ENCODE assay signal across 25 mouse cellular contexts in the genomic region with DNA sequence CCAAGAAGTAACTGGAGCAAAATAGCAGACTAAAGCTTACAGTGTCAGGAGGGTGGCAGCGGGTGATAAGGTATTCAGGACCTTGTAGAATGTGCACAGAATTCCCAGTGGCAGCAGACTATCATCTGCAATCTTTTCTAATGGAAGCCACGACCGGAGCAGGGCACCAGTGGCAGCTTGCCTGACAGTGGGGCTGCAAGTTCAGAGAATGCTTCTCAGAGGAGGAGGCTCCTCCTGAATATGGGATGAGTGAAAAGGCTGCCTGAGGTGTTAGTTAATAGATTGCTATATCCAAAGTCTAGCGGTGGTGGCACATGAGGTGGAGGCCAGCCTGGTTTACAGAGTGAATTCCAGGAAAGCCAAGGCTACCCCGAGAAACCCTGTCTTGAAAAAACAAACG. TPM values are rescaled to one million over a fixed set of nuclear protein-coding genes. Genes with fewer than 3 reads are reported as not detected.
DNase-seq lines count a peak whose midpoint lies in the region; ATAC-seq lines count a peak whose summit lies in the region.
"Had no signal": no experiment of that assay in that cellular context is flagged by ENCODE, and none has a peak within 500 bp of the region (broad histone marks: within the 10 kb centered on the region; RNA-seq: fewer than 3 reads in every experiment).

No protein-coding gene starts in this region.

- no peak overlapping the region for H3K9ac ChIP-seq in hindbrain, embryonic 12.5 days
- no peak overlapping the region for H3K9ac ChIP-seq in hindbrain, embryonic 16.5 days (ENCODE audit: low read depth, low read length)
- no peak overlapping the region; the same call in 1 of the 2 replicates for H3K9ac ChIP-seq in liver, embryonic 16.5 days (ENCODE audit: low read depth, low read length)
- H3K9ac ChIP-seq: heart, embryonic 12.5 days had no signal

- ATAC-seq in hindbrain, embryonic 12.5 days (ENCODE audit: low FRiP score) = no peak
- no peak for ATAC-seq in hindbrain, embryonic 16.5 days
- ATAC-seq in liver, embryonic 16.5 days (ENCODE audit: low read depth) = no peak
- ATAC-seq: activated CD4-positive, CD25-positive, alpha-beta regulatory T cell, adult 4 months; Patski had no signal

- no peaks in the 10 kb centered on the region for H3K9me3 ChIP-seq in hindbrain, embryonic 12.5 days (replicated peaks)
- H3K9me3 ChIP-seq in hindbrain, embryonic 16.5 days (ENCODE audit: control insufficient read depth, low read length) = no peaks in the 10 kb centered on the region
- no peaks in the 10 kb centered on the region for H3K9me3 ChIP-seq in liver, embryonic 16.5 days (replicated peaks; ENCODE audit: control insufficient read depth, low read length)
- H3K9me3 ChIP-seq: heart, embryonic 12.5 days; limb, embryonic 13.5 days; neural tube, embryonic 13.5 days had no signal

- peak overlapping the region; percentile 82; the same call in 1 of the 2 replicates for H3K4me2 ChIP-seq in hindbrain, embryonic 12.5 days (replicated peaks)
- no peak overlapping the region for H3K4me2 ChIP-seq in hindbrain, embryonic 16.5 days (ENCODE audit: low read length)
- peak overlapping the region; percentile 90 for H3K4me2 ChIP-seq in liver, embryonic 16.5 days (ENCODE audit: low read depth, low read length)

- H3K4me3 ChIP-seq in hindbrain, embryonic 12.5 days = no peak overlapping the region
- H3K4me3 ChIP-seq in hindbrain, embryonic 16.5 days (ENCODE audit: low read length) = no peak overlapping the region
- H3K4me3 ChIP-seq in liver, embryonic 16.5 days (ENCODE audit: low read depth, low read length) = no peak overlapping the region; the same call in 1 of the 2 replicates

- WGBS in hindbrain, embryonic 12.5 days = 75% methylated on average over 6 of the region's 6 CpGs
- 77% methylated on average over 6 of the region's 6 CpGs for WGBS in hindbrain, embryonic 16.5 days
- WGBS in liver, embryonic 16.5 days (ENCODE audit: insufficient replicate concordance) = 63% methylated on average over 6 of the region's 6 CpGs

- peaks cover 43% of the 10 kb centered on the region for H3K4me1 ChIP-seq in hindbrain, embryonic 12.5 days
- peaks cover 29% of the 10 kb centered on the region for H3K4me1 ChIP-seq in hindbrain, embryonic 16.5 days (ENCODE audit: control insufficient read depth, insufficient read depth, low read depth, low read length)
- peaks cover 51% of the 10 kb centered on the region for H3K4me1 ChIP-seq in liver, embryonic 16.5 days (ENCODE audit: control insufficient read depth, low read depth, low read length)

- H3K36me3 ChIP-seq in hindbrain, embryonic 12.5 days = no peaks in the 10 kb centered on the region
- no peaks in the 10 kb centered on the region for H3K36me3 ChIP-seq in hindbrain, embryonic 16.5 days (ENCODE audit: control insufficient read depth, insufficient read depth, low read length)
- no peaks in the 10 kb centered on the region for H3K36me3 ChIP-seq in liver, embryonic 16.5 days (ENCODE audit: control insufficient read depth, insufficient read depth)
- H3K36me3 ChIP-seq: heart, embryonic 12.5 days; limb, embryonic 13.5 days; neural tube, embryonic 13.5 days had no signal

- H3K27me3 ChIP-seq in hindbrain, embryonic 12.5 days = no peaks in the 10 kb centered on the region
- no peaks in the 10 kb centered on the region for H3K27me3 ChIP-seq in hindbrain, embryonic 16.5 days (replicated peaks; ENCODE audit: control insufficient read depth, insufficient read depth, low read length)
- H3K27me3 ChIP-seq in liver, embryonic 16.5 days (ENCODE audit: control insufficient read depth, insufficient read depth, low read depth, low read length) = no peaks in the 10 kb centered on the region
- H3K27me3 ChIP-seq: heart, embryonic 12.5 days; limb, embryonic 13.5 days; neural tube, embryonic 13.5 days; Patski had no signal

- peak; percentile 18 to 24 for DNase-seq in cerebellum, postnatal 10 days
- no peak for DNase-seq in cerebellum, postnatal 36 days
- DNase-seq in MN1 (ENCODE audit: low spot score) = peak; percentile 25
- DNase-seq in heart, adult 18-20 months = no peak
- DNase-seq: gastrocnemius, postnatal 36 days; heart, postnatal 36 days; right cerebral cortex, postnatal 25 days had no signal

- H3K27ac ChIP-seq in hindbrain, embryonic 12.5 days = no peak overlapping the region
- H3K27ac ChIP-seq in hindbrain, embryonic 16.5 days (ENCODE audit: low read depth, low read length) = no peak overlapping the region
- H3K27ac ChIP-seq in liver, embryonic 16.5 days (ENCODE audit: low read length) = peak overlapping the region; percentile 97

RNA-seq across cellular contexts. Expression of a gene that starts 1.5 kb away (rescaled TPM):
- polyA plus RNA-seq in hindbrain, embryonic 12.5 days (2016; fragmentation: Nextera tagmentation; extraction: Ambion mirVana) = 34.1 and 37.7 TPM in 2 replicates
- 22.8 and 23.4 TPM in 2 replicates for polyA plus RNA-seq in hindbrain, embryonic 16.5 days (2015; fragmentation: Nextera tagmentation; extraction: Ambion mirVana)
- polyA plus RNA-seq in liver, embryonic 16.5 days (2015; fragmentation: Nextera tagmentation; extraction: Ambion mirVana) = 21.8 and 23.0 TPM in 2 replicates
- total RNA-seq in heart, adult 18-20 months (2021) = 10 to 100 TPM; 92.5 to 93.4 TPM

RNA-seq across cellular contexts. Expression of a gene that starts 1.8 kb away (rescaled TPM):
- polyA plus RNA-seq in hindbrain, embryonic 12.5 days (2016; fragmentation: Nextera tagmentation; extraction: Ambion mirVana) = 1.7 and 3.0 TPM in 2 replicates
- polyA plus RNA-seq in hindbrain, embryonic 16.5 days (2015; fragmentation: Nextera tagmentation; extraction: Ambion mirVana) = 1.0 and 1.1 TPM in 2 replicates
- not detected in 2 replicates for polyA plus RNA-seq in liver, embryonic 16.5 days (2015; fragmentation: Nextera tagmentation; extraction: Ambion mirVana)
- total RNA-seq in heart, adult 18-20 months (2021) = not detected
- total RNA-seq: adrenal gland, postnatal 25 days; gastrocnemius, postnatal 36 days; heart, postnatal 36 days; megakaryocyte progenitor cell, adult 5-6 weeks; midbrain, postnatal 0 days had no signal
- polyA plus RNA-seq: activated CD4-positive, CD25-positive, alpha-beta regulatory T cell, adult 4 months; heart, embryonic 12.5 days; kidney, embryonic 14.5 days; lung, embryonic 16.5 days; neural tube, embryonic 13.5 days; Patski had no signal

RNA-seq across cellular contexts. Expression of a gene that starts 19.6 kb away (rescaled TPM):
- polyA plus RNA-seq in hindbrain, embryonic 12.5 days (2016; fragmentation: Nextera tagmentation; extraction: Ambion mirVana) = 0.36 TPM in 1 of 2 replicates, not detected in the other
- polyA plus RNA-seq in hindbrain, embryonic 16.5 days (2015; fragmentation: Nextera tagmentation; extraction: Ambion mirVana) = not detected in 2 replicates
- not detected in 2 replicates for polyA plus RNA-seq in liver, embryonic 16.5 days (2015; fragmentation: Nextera tagmentation; extraction: Ambion mirVana)
- not detected for total RNA-seq in heart, adult 18-20 months (2021)
- total RNA-seq: adrenal gland, postnatal 25 days; gastrocnemius, postnatal 36 days; heart, postnatal 36 days; layer of hippocampus, postnatal 14 days; left cerebral cortex, postnatal 10 days; megakaryocyte progenitor cell, adult 5-6 weeks; midbrain, postnatal 0 days had no signal
- polyA plus RNA-seq: embryonic facial prominence, embryonic 11.5 days; heart, embryonic 12.5 days; kidney, embryonic 14.5 days; large intestine, adult 2 months; limb, embryonic 13.5 days; lung, embryonic 16.5 days; midbrain, postnatal 0 days; neural tube, embryonic 13.5 days; Patski; stomach, embryonic 16.5 days had no signal

Comparison
In these comparisons a context has a peak if more than half of its experiments do, and no peak if none do; other contexts are left out.
1. DNase-seq: peak in cerebellum, postnatal 10 days (2 of 2) and MN1 (single experiment); none in cerebellum, postnatal 36 days (0 of 2) and heart, adult 18-20 months (0 of 2).